Mouse (Mus musculus): Measurements from ENCODE around the gene Elavl2.

Gene Elavl2

GRCm38 (mm10) chr4:91400423-91400822 lies at the start of gene Elavl2:
TSS of gene Elavl2 (minus strand) at chr4:91400785.
- no peak for DNase-seq

DNA sequence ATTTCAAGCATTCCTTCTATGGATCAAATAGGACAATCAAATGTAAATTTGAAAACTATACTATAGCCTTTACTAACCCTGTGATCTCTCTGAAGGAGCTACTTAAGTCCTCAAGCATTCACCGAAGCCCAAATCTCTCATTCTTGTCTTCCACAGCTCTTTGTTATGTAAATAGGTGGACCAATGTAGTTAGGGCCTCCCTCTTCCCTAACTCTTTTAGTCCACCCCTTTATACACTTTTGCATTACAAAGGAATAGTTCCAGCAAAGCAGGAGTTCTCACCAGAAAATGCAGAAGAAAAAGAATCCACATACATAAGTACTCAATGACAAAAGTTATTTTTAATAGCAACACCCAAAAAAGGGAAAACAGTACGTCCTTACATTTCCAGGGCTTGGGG lies 47.3 kb upstream of the Elavl2 start:
- no peak for DNase-seq

DNA sequence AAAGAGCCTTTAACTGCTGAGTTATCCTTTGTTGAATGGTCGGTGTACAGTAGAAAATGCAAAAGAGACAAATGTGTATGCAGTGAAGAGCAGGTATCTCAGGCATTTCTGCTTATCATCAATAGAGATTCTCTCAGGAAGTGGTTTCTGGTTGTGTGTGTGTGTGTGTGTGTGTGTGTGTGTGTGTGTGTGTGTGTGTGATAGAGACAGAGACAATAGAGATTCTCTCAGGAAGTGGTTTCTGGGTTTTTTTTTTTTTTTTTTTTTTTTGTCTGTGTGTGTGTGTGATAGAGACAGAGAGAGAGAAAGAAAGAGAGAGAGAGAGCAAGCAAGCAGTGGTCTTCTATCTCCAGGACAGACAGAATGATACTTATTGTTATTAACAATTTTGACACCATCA lies 15.0 kb upstream of the Elavl2 start:
- DNase-seq: no peak

GRCm38 (mm10) chr4:91405047-91405446 lies 4.5 kb upstream of the Elavl2 start:
- DNase-seq: no peak

DNA sequence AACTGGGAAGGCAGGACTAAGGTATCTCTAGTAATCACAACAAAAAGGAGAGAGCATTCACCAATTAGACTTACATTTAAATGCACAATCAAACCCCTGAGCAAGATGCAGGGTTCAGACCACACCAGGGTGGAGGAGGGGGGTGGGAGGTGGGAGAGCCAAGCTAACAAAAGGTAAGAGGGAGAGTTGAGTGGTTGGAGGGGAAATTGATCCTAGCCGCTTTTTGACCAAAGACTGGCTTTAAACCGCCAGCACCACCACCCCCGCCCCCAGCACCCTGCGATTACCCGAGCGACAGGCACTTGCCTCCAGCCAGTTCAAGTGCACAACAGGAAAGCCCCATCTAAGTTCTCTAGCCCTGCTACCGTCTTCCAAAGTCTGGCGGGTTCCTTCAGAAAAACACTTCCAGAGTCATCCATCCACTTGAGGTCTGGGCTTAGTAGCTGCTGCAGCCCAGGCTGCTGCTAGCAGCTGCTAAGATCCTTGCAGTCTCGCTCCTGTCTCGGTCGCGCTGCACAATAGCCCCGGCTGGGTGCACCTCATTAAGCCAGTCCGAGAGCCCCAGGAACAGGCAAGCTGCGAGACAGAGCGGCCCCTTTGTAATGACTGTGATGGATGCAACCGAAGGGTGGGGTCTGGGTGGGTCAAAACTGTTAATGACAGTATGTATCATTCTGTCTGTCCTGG lies 932 bp downstream of the Elavl2 start:
- no peak for DNase-seq

- DNase-seq: no peak
Observed at GRCm38 (mm10) chr4:91391987-91392598, 8.5 kb downstream of the Elavl2 start.

DNA sequence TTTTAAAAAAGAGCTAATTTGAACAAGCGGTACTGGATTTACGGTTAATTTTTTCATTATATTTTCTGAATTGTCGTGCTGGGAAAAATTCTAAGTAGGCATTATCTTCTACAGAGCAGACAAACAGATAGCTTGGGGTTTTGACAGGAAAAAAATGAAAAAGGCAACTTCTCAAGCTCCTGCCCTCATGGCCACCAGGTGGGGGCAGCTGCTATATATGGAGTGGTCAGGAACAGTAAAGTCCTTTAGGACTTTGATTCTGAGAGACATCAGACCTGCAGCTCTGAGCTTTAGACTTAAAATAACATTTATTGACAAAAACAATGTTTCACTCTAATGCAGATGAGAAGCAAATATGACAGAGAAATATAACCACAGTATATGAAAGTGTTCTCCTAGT lies 12.9 kb downstream of the Elavl2 start:
- DNase-seq: no peak

DNA sequence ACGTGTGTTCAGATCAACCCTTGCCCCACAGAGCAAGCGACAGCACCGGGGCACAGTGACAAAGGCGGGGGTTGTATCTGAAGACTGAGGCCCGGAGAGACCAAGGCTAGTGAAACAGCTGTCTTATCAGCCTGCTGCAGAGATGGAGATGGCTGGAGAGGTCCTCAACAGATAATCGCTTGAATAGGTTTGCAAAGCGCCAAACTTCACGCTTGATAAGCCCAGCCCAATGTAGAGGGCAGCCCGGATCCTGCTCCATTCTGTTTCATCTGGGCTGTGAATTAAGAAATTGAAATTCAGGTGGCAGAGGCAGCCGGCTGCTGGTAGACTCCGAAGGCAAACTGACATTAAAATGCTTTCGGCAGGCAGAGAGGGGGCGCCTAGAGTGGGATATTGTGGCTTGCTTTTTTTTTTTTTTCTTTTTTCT lies 19.4 kb downstream of the Elavl2 start:
- no peak for DNase-seq

DNA sequence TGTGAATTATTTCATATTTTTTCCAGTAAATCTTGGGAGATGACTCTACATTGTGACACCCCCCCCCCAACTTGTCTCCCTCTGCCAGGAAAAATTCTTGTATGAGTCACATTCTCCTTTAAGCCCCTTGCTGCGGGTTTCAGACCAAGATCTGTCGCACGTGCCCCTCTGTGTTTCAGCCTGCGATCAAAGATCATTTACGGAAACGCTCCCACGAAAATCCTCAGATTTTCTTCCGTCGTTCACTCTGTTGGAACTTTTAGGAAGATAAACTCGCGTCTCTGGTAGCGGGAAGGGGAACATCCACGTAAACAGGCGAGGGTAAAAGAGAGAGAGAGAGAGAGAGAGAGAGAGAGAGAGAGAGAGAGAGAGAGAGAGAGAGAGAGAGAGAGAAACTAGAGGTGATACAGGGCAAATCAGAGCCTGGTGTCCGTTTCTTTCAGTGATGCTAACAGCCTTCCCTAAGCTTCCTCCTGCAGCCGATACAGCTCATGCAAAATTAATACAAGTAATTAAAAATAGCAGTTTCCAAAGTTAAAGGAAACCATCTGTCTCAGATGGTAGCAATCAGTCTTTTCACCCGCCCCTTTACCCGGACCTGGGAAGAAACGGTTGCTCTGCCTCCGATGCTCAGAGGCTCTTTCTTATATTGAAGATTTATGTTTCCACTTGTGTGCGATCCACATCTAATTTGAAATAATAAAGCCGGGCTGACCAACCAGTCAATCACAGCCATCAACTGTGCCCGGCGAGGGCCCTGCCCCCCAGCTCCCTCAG lies 20.1 kb downstream of the Elavl2 start:
- no peak for DNase-seq

- DNase-seq: no peak
Observed at GRCm38 (mm10) chr4:91379559-91379958, 21.0 kb downstream of the Elavl2 start.

DNA sequence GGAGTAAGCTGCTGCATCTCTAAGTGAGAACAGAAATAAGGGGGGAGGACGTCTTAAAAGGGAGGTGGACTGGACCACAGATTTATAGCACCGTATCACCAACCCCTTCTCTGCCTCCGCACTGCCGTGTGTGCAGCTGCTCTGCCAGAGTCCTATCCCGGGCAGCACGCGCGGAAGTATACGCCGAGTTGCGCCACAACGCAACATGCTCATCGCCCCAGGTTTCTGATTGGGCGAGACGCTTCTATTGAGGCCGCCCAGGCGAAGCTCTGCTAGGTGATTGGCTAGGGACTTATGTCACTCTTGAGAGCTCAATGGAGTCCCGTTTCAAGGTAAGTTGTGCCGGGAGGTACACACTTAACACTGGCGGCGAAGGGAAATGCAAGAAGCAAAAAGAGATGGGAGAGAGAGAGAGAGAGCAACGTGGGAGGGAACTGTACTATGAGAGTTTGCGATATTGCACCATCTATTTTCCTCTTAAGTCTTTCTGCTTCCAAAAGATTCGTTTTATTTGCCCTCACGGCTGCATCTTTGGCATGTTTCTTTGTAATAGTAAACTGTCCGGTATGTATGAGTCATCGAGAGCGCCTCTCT lies 24.2 kb downstream of the Elavl2 start:
- peak; percentile 75 to 80 for DNase-seq

DNA sequence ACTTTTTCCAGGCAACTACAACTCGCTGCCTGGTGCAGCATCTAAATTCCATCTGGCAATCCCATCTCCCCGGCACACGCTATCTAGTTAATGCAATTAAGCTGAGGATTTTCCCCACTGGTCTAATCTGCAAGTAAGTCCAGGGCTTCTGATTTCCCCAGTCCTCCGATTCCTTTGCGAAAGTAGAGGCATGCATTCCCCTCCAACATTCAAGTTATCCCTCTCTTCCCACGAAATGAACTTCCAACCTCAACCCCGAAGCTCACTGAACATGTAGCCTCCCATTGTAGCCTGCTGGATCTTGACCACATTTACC lies 25.3 kb downstream of the Elavl2 start:
- no peak for DNase-seq

GRCm38 (mm10) chr4:91374571-91375371 lies 25.8 kb downstream of the Elavl2 start:
- DNase-seq: peak in 1 of 2 experiments; percentile 45

DNA sequence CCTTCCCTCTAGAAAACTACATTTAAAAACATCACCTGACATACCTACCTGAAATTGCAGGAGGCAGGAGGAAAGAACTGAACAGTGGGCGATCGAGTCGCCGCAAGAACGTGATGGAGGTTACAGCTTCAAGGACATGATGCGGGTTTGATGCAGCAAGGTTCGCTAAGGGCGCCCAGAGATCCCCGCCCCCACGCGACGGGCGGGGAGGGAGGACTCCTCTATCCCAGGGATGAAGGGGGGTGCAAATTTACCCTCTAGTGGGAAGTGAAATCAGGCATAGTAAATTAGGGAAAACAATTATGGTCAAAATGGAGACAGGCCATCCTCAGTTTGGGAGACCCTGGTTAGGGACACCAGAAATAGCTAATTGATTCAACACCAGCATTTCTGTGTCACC lies 27.7 kb downstream of the Elavl2 start:
- DNase-seq: no peak

GRCm38 (mm10) chr4:91371819-91372215 lies 28.8 kb downstream of the Elavl2 start:
- peak in 1 of 2 experiments; percentile 65 for DNase-seq

GRCm38 (mm10) chr4:91371131-91371818 lies 29.3 kb downstream of the Elavl2 start:
- DNase-seq: no peak

GRCm38 (mm10) chr4:91365276-91365675 lies 35.3 kb downstream of the Elavl2 start:
- DNase-seq: no peak

DNA sequence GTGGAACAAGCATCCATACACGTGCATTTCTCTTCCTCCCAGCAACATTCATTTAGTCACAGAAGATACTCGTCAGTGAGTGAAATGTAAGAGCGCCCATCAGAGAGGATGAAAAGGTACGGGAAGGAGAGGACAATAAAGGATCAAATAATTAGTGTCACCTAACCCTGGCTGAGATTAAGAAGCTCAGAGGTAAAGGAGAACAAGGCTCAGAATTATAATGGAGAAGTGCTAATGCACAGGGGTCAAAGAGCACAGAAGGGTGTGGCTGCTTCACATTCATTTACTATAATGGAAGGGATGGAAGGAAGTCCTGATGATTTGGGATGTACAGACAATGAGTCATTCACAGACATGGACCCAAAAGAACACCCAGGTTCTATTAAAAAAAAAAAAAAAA lies 36.6 kb downstream of the Elavl2 start:
- DNase-seq: no peak

DNA sequence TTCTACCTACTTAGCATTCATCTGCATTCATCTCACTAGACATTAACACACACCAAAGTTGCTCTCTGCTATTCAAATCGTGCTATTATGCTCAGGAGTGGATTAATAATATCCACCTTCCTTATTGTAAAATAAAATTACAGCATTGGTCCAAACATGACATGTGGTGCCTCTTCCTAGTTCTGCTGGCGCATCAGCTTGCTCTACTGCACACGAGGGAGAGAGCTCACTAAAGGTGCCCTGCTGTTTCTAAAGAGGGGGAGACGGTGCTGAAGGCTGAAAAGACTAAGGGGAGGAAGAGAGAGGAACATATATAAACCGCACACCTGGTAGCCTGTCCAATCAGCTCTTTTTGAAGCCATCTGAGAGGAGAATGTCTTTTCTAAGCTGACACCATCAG lies 38.1 kb downstream of the Elavl2 start:
- no peak for DNase-seq

DNA sequence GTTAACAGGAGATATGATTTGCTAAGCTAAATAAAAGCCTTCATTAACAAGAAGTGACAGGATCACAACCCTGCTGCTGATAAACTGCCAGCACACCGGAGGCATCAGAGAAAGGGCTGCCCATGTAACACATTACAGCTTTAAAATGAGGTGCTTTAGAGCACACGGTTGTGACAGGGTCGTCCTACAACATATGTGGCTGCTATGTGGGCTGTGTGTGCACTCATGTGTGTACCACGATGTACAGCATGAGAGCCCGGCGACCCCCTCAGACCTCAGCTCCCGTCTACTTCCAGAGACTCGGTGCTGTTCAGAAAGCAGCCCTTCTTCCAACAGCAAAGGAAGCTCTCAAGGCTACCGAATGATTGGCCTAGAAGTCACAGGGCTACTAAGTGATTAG lies 47.4 kb downstream of the Elavl2 start:
- no peak for DNase-seq

GRCm38 (mm10) chr4:91349579-91349978 lies 51.0 kb downstream of the Elavl2 start:
- DNase-seq: no peak

GRCm38 (mm10) chr4:91334177-91334576 lies 66.4 kb downstream of the Elavl2 start:
- DNase-seq: no peak
